Mouse (Mus musculus): ENCODE data around the gene Ubr1. TPM values are rescaled to one million over a fixed set of nuclear protein-coding genes. Genes with fewer than 3 reads are reported as not detected.
"Not testable (repeated sequence)": the region's sequence is repeated elsewhere in the genome, so short reads cannot be mapped to it uniquely, and the experiment has no call there.

Gene Ubr1
- polyA plus RNA-seq, 1 experiment, result 12.1 TPM

DNA sequence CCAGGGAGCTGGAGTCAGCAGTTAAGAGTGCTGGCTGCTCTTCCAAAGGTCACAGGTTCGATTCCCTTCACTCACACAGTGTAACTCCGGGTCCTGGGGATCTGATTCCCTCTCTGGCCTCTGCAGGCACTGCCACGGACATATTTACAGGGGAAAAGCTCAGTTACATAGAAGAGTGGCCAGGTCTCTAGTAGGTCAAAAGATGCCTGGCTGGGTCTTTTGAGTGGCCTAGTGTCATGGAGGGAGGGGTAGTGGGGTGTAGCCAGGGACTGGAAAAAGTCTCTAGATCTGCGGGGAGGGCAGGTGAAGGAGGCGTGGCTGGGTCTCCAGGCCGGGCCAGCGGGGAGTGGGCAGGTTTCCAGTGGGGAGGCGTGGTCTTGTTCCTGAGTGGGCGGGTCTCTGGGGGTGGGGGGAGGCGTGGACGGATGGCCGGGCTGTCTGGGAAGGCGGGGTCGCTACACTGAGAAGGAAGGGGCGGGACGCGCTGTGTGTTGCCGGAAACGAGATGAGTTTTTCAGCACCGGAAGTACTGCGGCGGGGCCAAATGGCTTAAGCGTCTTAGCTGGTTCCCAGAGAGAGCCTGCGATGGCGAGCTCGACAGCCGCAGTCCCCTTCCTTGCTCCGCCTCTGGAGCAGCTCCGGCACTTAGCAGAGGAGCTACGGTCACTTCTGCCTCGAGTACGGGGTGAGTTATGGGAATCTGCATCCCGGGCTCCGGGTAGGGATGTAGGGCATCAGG, 37.6 kb upstream of the Ubr1 start, which contains the start of gene Ccndbp1:
TSS of gene Ccndbp1 (plus strand) at position 479 of the 739 bp plus-strand sequence.
- Histone ChIP-seq H3K27ac (ENCODE audit: insufficient read depth, low read depth, low read length) (0 out of 2 replicates have a peak within 1 kb of the TSS, but pooled peaks have one; percentile 2), H3K36me3 (ENCODE audit: control insufficient read depth, insufficient read depth, low read length) (peaks cover 9% of the 10 kb centered on the region), H3K27me3 (ENCODE audit: control insufficient read depth, insufficient read depth, low read length) (no peaks in the 10 kb centered on the region), H3K4me3 (ENCODE audit: low read depth, low read length) (peak within 1 kb of the TSS; percentile 85), H3K4me1 (ENCODE audit: control insufficient read depth, insufficient read depth, insufficient read length, low read length) (peaks cover 3% of the 10 kb centered on the region; the same call in 1 of the 2 replicates)
- WGBS, result under 1% methylated on average over 34 of the region's 34 CpGs
- TF ChIP-seq POLR2A (IDR thresholded peaks at IDR 0.05; ENCODE audit: low read depth, low read length), result peak; percentile 73; the same call in 1 of the 2 replicates
- no peak for TF ChIP-seq CTCF (IDR thresholded peaks at IDR 0.05; ENCODE audit: extremely low read depth, insufficient read length, insufficient replicate concordance, low read depth, low read length)

- WGBS, result 54% methylated on average over 1 of the region's 1 CpGs
- no peak overlapping the region for H3K4me3 ChIP-seq (ENCODE audit: low read depth, low read length)
Observed at GRCm38 (mm10) chr2:121006986-121007385, 36.5 kb upstream of the Ubr1 start.

GRCm38 (mm10) chr2:121004018-121004811, 33.7 kb upstream of the Ubr1 start:
- H3K4me3 ChIP-seq (ENCODE audit: low read depth, low read length), result no peak overlapping the region
- no peak overlapping the region for H3K27ac ChIP-seq (ENCODE audit: insufficient read depth, low read depth, low read length)
- no peaks in the 10 kb centered on the region for H3K27me3 ChIP-seq (ENCODE audit: control insufficient read depth, insufficient read depth, low read length)
- WGBS, result 90% methylated on average over 7 of the region's 7 CpGs
- H3K4me1 ChIP-seq (ENCODE audit: control insufficient read depth, insufficient read depth, insufficient read length, low read length), result peaks cover 3% of the 10 kb centered on the region; the same call in 1 of the 2 replicates
- TF ChIP-seq POLR2A (IDR thresholded peaks at IDR 0.05; ENCODE audit: low read depth, low read length) (no peak), CTCF (IDR thresholded peaks at IDR 0.05; ENCODE audit: extremely low read depth, insufficient read length, insufficient replicate concordance, low read depth, low read length) (no peak)
- H3K36me3 ChIP-seq (ENCODE audit: control insufficient read depth, insufficient read depth, low read length), result no peaks in the 10 kb centered on the region

More at GRCm38 (mm10) chr2:121006986-121007385, 36.5 kb upstream of the Ubr1 start:
- H3K36me3 ChIP-seq (ENCODE audit: control insufficient read depth, insufficient read depth, low read length), result peaks cover 3% of the 10 kb centered on the region
- peaks cover 3% of the 10 kb centered on the region; the same call in 1 of the 2 replicates for H3K4me1 ChIP-seq (ENCODE audit: control insufficient read depth, insufficient read depth, insufficient read length, low read length)
- no peak overlapping the region for H3K27ac ChIP-seq (ENCODE audit: insufficient read depth, low read depth, low read length)
- TF ChIP-seq CTCF (IDR thresholded peaks at IDR 0.05; ENCODE audit: extremely low read depth, insufficient read length, insufficient replicate concordance, low read depth, low read length) (no peak), POLR2A (IDR thresholded peaks at IDR 0.05; ENCODE audit: low read depth, low read length) (no peak)
- H3K27me3 ChIP-seq (ENCODE audit: control insufficient read depth, insufficient read depth, low read length), result no peaks in the 10 kb centered on the region

DNA sequence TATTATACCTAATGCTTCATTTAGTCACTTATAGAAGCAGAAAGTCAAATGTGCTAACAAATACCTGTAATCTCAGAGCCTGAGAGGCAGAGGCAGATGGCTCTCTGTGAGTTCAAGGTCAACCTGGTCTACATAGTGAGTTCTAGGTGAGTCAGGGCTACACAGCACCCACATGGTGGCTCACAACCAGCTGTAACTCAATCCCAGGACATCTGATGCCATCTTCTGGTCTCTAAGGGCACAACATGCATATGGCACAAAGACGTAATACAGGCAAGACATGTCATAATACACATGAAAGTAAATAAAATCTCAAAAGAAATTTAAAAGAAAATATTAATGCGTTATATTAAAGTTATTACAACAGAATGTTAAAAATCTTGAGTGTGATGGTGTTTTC, 33.1 kb upstream of the Ubr1 start:
- Histone ChIP-seq H3K4me1 (ENCODE audit: control insufficient read depth, insufficient read depth, insufficient read length, low read length) (peaks cover 3% of the 10 kb centered on the region; the same call in 1 of the 2 replicates), H3K27ac (ENCODE audit: insufficient read depth, low read depth, low read length) (no peak overlapping the region), H3K36me3 (ENCODE audit: control insufficient read depth, insufficient read depth, low read length) (0 out of 2 replicates have a peak, but pooled peaks cover 1% of the 10 kb centered on the region), H3K4me3 (ENCODE audit: low read depth, low read length) (no peak overlapping the region), H3K27me3 (ENCODE audit: control insufficient read depth, insufficient read depth, low read length) (no peaks in the 10 kb centered on the region)
- 90% methylated on average over 2 of the region's 2 CpGs for WGBS
- TF ChIP-seq POLR2A (IDR thresholded peaks at IDR 0.05; ENCODE audit: low read depth, low read length), result no peak
- TF ChIP-seq CTCF (IDR thresholded peaks at IDR 0.05; ENCODE audit: extremely low read depth, insufficient read length, insufficient replicate concordance, low read depth, low read length), result no peak

- H3K27ac ChIP-seq (ENCODE audit: insufficient read depth, low read depth, low read length), result no peak overlapping the region
- TF ChIP-seq POLR2A (IDR thresholded peaks at IDR 0.05; ENCODE audit: low read depth, low read length), result no peak
- no peak for TF ChIP-seq CTCF (IDR thresholded peaks at IDR 0.05; ENCODE audit: extremely low read depth, insufficient read length, insufficient replicate concordance, low read depth, low read length)
- H3K4me3 ChIP-seq (ENCODE audit: low read depth, low read length), result no peak overlapping the region
- H3K27me3 ChIP-seq (ENCODE audit: control insufficient read depth, insufficient read depth, low read length), result no peaks in the 10 kb centered on the region
- 84% methylated on average over 8 of the region's 8 CpGs for WGBS
- 0 out of 2 replicates have a peak, but pooled peaks cover 1% of the 10 kb centered on the region for H3K36me3 ChIP-seq (ENCODE audit: control insufficient read depth, insufficient read depth, low read length)
- no peaks in the 10 kb centered on the region for H3K4me1 ChIP-seq (ENCODE audit: control insufficient read depth, insufficient read depth, insufficient read length, low read length)
Observed at GRCm38 (mm10) chr2:120998863-120999262, 28.3 kb upstream of the Ubr1 start.

GRCm38 (mm10) chr2:120996607-120997006, 26.1 kb upstream of the Ubr1 start:
- not testable (repeated sequence) for H3K27ac ChIP-seq (ENCODE audit: insufficient read depth, low read depth, low read length); H3K4me1 ChIP-seq (ENCODE audit: control insufficient read depth, insufficient read depth, insufficient read length, low read length); H3K36me3 ChIP-seq (ENCODE audit: control insufficient read depth, insufficient read depth, low read length); H3K4me3 ChIP-seq (ENCODE audit: low read depth, low read length); H3K27me3 ChIP-seq (ENCODE audit: control insufficient read depth, insufficient read depth, low read length)
- WGBS, result 58% methylated on average over 1 of the region's 1 CpGs

- Histone ChIP-seq H3K4me3 (ENCODE audit: low read depth, low read length) (no peak overlapping the region), H3K36me3 (ENCODE audit: control insufficient read depth, insufficient read depth, low read length) (peaks cover 5% of the 10 kb centered on the region), H3K27me3 (ENCODE audit: control insufficient read depth, insufficient read depth, low read length) (no peaks in the 10 kb centered on the region), H3K27ac (ENCODE audit: insufficient read depth, low read depth, low read length) (no peak overlapping the region), H3K4me1 (ENCODE audit: control insufficient read depth, insufficient read depth, insufficient read length, low read length) (no peaks in the 10 kb centered on the region)
- no peak for TF ChIP-seq CTCF (IDR thresholded peaks at IDR 0.05; ENCODE audit: extremely low read depth, insufficient read length, insufficient replicate concordance, low read depth, low read length)
- WGBS, result 83% methylated on average over 4 of the region's 4 CpGs
Observed at GRCm38 (mm10) chr2:120991196-120991595, 20.7 kb upstream of the Ubr1 start.

Data from small intestine, adult 2 months (tissue).